Mouse (Mus musculus) limb, embryonic 10.5 days (tissue): ENCODE measurements around the gene Pgls. TPM values are rescaled to one million over a fixed set of nuclear protein-coding genes. Genes with fewer than 3 reads are reported as not detected.

Source experiments
- DNase-seq: peaks from one replicate; pipeline ENCODE4 v3.0.0-alpha.2; 2017; ENCODE audit warnings: low spot score
- H3K27ac ChIP-seq: fragments of 300-500 bp; sonication (generic); 2 replicates; pipeline ENCODE4 v1.5.1; 2016; ENCODE audit warnings: mild to moderate bottlenecking
- H3K27me3 ChIP-seq: fragments of 300-500 bp; sonication (generic); 2 replicates; pipeline ENCODE4 v1.6.1; 2016; ENCODE audit warnings: low read depth, mild to moderate bottlenecking; ENCODE audit not compliant: poor library complexity, severe bottlenecking
- H3K36me3 ChIP-seq: fragments of 300-500 bp; sonication (generic); 2 replicates; pipeline ENCODE4 v1.6.1; 2016; ENCODE audit warnings: mild to moderate bottlenecking, moderate library complexity
- H3K4me1 ChIP-seq: fragments of 300-500 bp; sonication (generic); 2 replicates; pipeline ENCODE4 v1.6.1; 2016
- H3K4me3 ChIP-seq: fragments of 300-500 bp; sonication (generic); 2 replicates; pipeline ENCODE4 v1.5.1; 2016; ENCODE audit warnings: mild to moderate bottlenecking, moderate library complexity
- H3K9me3 ChIP-seq: fragments of 300-500 bp; sonication (generic); replicated peaks from 2 replicates; pipeline ENCODE4 v1.6.1; 2016; ENCODE audit warnings: mild to moderate bottlenecking
- WGBS: fragments of 180-500 bp; shearing (Covaris S2); methylation state at CpG from one replicate; pipeline ENCODE4 v1.1.7; 2016; 5-methylcytosine and 5-hydroxymethylcytosine counted together
- polyA plus RNA-seq: library from polyadenylated mRNA; unstranded; fragments of >200 nt; fragmentation: Nextera tagmentation; extraction: Ambion mirVana; gene quantifications from 2 replicates; pipeline ENCODE4 v1.2.1, GENCODE M21; 2016

The Pgls gene
- 241 and 263 TPM in 2 replicates for polyA plus RNA-seq

DNA sequence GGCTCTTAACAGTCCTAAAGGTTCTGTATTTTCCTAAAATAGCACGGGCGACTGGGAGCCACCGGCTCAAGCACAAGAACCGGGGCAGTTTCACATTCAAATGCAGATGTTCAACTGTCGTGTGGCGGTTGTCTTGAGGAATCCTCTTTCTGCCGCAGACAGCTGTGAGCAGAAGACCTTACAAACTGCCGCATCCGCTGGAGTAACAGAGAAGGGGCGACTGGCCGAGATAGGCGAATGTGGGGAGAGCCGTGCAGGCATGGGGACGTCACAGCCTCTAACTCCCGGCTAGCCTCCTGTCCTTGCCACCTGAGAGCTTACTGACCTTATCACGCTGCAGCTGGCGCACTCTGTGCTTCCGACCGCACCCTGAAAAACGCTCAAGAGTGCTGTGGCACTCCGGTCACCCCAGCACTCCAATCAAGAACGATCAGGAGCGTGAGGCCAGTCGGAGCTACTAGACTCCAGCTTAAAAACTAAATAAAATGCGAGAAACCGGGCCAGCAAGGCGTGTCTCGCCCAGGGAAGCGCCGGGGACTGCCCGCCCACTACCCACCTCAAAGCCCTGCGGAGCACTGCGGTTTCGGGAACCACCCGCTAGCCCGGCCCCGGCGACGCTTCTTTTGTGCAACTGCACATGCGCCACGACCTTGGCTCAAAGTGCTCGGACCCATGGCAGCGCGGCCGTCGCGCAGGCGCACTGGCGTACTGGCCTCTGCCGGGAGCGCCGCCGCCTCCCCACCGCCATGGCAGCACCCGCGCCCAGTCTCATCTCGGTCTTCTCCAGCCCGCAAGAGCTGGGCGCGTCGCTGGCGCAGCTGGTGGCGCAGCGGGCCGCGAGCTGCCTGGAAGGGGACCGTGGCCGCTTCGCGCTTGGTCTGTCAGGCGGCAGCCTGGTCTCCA lies at the start of gene Pgls:
Gene Pgls, plus strand, starts transcription at position 706 of the 903 bp plus-strand sequence.
- H3K4me3 ChIP-seq, result peak within 1 kb of the TSS; percentile 90
- peak within 1 kb of the TSS; percentile 97 for H3K27ac ChIP-seq
- H3K4me1 ChIP-seq, result peaks cover 41% of the 10 kb centered on the region
- DNase-seq, result peak; percentile 98
- peaks cover 21% of the 10 kb centered on the region; the same call in 1 of the 2 replicates for H3K27me3 ChIP-seq
- WGBS, result under 1% methylated on average over 71 of the region's 71 CpGs
- H3K36me3 ChIP-seq, result peaks cover 16% of the 10 kb centered on the region
- H3K9me3 ChIP-seq, result no peaks in the 10 kb centered on the region

DNA sequence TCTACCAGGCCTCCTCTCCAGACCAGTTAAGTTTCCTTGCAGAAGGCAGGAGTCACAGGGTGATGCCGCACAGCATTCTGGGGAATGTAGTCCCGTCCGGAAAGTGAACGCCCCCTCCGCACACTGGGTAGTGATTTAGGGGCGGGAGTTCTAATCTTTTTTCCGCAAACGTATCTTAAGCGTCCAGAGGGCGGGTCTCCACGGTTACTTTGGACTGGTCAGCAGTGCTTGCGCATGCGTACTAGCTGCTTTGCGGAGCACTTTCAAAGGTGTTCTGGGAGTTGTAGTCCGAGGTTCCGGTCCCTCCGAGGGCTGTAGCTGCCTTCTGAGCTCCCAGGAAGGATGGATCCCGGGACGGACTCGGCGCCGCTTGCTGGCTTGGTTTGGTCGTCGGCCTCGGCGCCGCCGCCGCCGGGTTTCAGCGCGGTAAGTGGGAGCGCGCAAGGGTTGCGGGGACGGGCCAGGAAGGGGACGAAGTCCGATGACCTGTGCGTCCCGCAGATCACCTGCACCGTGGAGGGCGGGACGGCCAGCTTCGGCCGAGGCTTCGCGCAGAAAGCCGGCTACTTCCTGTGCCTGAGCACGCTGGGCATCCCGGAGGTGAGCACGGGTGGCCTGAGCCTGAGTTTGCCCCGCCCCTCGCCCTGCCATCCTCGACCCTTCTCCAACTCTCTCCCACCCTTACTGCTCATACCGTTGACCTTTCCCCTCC lies 49.2 kb upstream of the Pgls start, which contains the start of gene Mvb12a:
Gene Mvb12a, plus strand, starts transcription at position 291 of the 712 bp plus-strand sequence.
- peak within 1 kb of the TSS; percentile 83 for H3K27ac ChIP-seq
- H3K4me1 ChIP-seq, result peaks cover 16% of the 10 kb centered on the region
- under 1% methylated on average over 55 of the region's 55 CpGs for WGBS
- H3K27me3 ChIP-seq, result peaks cover 12% of the 10 kb centered on the region
- DNase-seq, result peak; percentile 92
- H3K9me3 ChIP-seq, result no peaks in the 10 kb centered on the region
- peak within 1 kb of the TSS; percentile 87 for H3K4me3 ChIP-seq
- peaks cover 27% of the 10 kb centered on the region for H3K36me3 ChIP-seq

DNA sequence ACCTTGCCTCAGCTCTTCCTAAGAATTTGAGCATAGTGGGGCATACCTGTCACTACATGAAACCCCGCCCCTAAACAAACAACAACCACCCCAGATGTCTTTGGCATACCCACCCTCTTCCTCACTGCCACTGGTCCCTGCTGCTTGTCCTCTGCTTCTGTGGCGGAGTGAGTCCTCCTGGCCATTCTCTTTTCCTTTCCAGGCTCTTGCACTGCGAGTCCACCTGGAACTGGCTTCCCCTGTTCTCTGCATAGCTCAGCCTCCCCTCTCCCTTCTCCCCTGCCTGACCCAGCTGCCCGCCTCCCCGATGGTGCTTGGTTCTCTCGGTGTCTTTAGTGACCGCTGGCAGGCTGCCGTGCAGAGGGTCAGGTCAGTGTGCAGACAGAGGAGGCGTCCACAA lies 48.2 kb upstream of the Pgls start:
- 0 out of 2 replicates have a peak overlapping the region, but pooled peaks have one; percentile 83 for H3K27ac ChIP-seq
- peaks cover 12% of the 10 kb centered on the region for H3K4me1 ChIP-seq
- H3K27me3 ChIP-seq, result peaks cover 4% of the 10 kb centered on the region; the same call in 1 of the 2 replicates
- peaks cover 35% of the 10 kb centered on the region for H3K36me3 ChIP-seq
- H3K9me3 ChIP-seq, result no peaks in the 10 kb centered on the region
- H3K4me3 ChIP-seq, result peak overlapping the region; percentile 87
- WGBS, result 88% methylated on average over 9 of the region's 9 CpGs
- no peak for DNase-seq

DNA sequence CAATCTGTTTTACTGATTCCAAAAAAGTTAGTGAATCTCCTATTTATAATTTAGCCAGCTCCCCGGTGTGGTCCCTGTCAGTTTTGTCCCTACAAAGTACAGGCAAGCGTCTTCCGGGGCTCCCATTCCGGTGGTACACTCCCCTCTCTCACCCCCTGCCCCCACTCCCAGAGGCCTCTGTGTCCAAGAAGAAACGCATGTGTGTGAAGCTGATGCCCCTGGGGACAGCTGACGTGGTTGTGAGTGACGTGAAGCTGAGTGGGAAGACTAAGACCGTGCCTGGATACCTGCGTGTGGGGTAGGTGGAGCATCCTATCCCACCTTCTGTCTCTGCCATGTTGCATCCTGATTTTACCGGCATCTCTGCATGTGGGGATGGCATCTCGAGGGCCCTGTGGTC lies 46.9 kb upstream of the Pgls start:
- no peak for DNase-seq
- H3K4me3 ChIP-seq, result no peak overlapping the region
- H3K9me3 ChIP-seq, result no peaks in the 10 kb centered on the region
- no peak overlapping the region for H3K27ac ChIP-seq
- H3K4me1 ChIP-seq, result peaks cover 12% of the 10 kb centered on the region
- H3K27me3 ChIP-seq, result no peaks in the 10 kb centered on the region
- 92% methylated on average over 11 of the region's 11 CpGs for WGBS
- H3K36me3 ChIP-seq, result peaks cover 37% of the 10 kb centered on the region

DNA sequence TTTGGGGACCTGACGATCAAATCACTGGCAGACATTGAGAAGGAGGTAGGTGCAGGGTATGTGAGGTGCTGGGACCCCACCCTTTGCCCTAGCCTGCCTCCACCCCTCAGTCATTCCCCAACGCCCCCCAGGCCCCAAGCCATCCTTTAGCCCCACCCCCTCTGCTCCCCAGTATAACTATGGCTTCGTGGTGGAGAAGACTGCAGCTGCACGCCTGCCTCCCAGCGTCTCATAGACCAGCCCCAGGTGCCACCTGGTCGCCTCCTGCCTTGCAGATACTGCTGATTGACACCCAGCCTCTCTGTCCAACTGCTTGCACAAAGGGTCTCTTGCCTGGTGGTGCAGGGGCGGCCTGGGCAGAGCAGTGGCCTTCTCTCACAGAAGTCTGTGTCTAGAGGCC lies 44.4 kb upstream of the Pgls start:
- Histone ChIP-seq H3K9me3 (no peaks in the 10 kb centered on the region), H3K4me3 (no peak overlapping the region), H3K4me1 (peaks cover 16% of the 10 kb centered on the region), H3K36me3 (peaks cover 37% of the 10 kb centered on the region), H3K27ac (no peak overlapping the region), H3K27me3 (no peaks in the 10 kb centered on the region)
- DNase-seq, result no peak
- WGBS, result 88% methylated on average over 7 of the region's 7 CpGs

DNA sequence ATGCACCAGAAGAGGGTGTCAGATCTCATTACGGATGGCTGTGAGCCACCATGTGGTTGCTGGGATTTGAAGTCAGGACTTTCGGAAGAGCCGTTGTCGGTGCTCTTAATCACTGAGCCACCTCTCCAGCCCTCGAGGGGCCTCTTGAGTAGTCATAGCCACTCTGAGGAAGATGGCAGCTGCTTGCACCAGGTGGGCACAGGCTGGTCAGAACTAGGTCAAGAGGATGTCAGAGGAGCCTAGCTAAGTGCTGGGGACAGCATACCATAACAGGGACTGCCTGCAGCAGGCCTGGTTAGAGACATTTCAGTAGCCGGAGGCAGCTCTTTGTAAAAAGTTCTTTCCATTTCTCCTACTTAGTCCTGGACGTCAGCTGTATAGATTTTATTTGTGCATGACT lies 41.2 kb upstream of the Pgls start:
- no peak for DNase-seq
- H3K36me3 ChIP-seq, result peaks cover 29% of the 10 kb centered on the region
- H3K27ac ChIP-seq, result no peak overlapping the region
- whole genome bisulfite sequencing, result 71% methylated on average over 7 of the region's 7 CpGs
- peaks cover 8% of the 10 kb centered on the region for H3K4me1 ChIP-seq
- peaks cover 6% of the 10 kb centered on the region for H3K27me3 ChIP-seq
- H3K9me3 ChIP-seq, result no peaks in the 10 kb centered on the region
- no peak overlapping the region for H3K4me3 ChIP-seq

DNA sequence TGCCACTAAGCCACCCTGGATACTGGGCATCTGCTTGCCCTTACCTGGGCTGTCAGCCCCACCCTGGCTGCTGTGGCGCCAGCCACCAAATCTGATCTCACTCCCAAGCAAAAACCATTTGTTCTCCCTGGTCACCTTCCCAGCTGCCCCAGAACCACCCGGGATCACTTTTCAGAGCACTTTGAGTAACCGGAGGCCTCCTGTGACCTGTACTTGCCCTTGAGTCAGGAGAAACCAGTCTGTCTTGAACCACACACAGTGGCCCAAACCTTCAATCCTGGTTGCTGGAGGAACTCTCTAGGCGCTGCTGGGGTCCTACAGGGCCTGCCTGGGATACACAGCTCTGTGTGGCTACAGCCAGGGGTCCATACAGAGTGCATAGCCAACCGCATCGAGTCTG lies 39.2 kb upstream of the Pgls start:
- WGBS, result 52% methylated on average over 6 of the region's 6 CpGs
- Histone ChIP-seq H3K4me1 (peaks cover 8% of the 10 kb centered on the region), H3K9me3 (no peaks in the 10 kb centered on the region), H3K27ac (no peak overlapping the region), H3K4me3 (no peak overlapping the region), H3K36me3 (peaks cover 11% of the 10 kb centered on the region), H3K27me3 (peaks cover 27% of the 10 kb centered on the region)
- DNase-seq, result no peak

DNA sequence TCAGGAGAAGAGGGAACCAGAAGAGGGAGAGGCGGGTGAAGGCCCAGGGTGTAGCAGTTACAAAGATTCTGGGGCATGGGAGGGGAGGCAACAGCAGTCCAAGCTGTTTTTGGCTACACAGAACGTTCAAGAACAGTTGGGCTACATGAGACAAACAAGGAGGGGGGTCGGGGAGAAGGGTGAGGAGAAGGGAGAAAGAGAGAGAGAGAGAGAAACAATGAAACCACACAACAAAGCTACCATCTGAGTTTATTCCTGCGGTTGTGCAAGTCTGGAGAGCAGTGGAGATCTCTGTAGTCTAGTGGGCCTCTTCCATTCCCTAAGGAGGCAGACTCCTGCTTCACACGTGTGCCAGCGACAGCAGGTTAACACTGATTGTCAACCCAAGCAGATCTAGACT lies 38.0 kb upstream of the Pgls start:
- no peaks in the 10 kb centered on the region for H3K9me3 ChIP-seq
- H3K36me3 ChIP-seq, result no peaks in the 10 kb centered on the region
- no peak for DNase-seq
- H3K4me3 ChIP-seq, result no peak overlapping the region
- H3K4me1 ChIP-seq, result peaks cover 19% of the 10 kb centered on the region
- no peak overlapping the region for H3K27ac ChIP-seq
- peaks cover 39% of the 10 kb centered on the region for H3K27me3 ChIP-seq
- WGBS, result 73% methylated on average over 6 of the region's 6 CpGs

DNA sequence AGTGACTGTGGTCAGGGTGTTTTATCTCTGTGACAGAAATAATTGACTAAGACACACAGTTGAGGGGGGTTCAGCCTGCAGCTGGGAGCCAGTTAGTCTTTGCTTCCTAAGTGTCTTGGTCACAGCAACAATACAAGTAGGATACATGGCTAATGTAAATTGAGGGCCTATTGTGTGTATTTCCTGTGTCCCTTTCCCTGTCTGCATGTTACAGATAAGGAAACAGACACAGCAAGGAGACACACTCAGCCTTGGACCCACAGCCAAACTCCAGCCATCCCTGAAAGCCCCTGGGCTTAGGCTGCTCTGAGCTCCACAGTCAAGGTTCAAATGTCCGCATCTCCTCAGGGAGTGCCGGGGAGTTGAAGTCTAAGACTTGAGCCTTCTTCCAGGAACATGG lies 37.3 kb upstream of the Pgls start:
- no peak overlapping the region for H3K4me3 ChIP-seq
- H3K4me1 ChIP-seq, result peaks cover 22% of the 10 kb centered on the region
- 89% methylated on average over 2 of the region's 2 CpGs for WGBS
- H3K27ac ChIP-seq, result no peak overlapping the region
- DNase-seq, result no peak
- H3K27me3 ChIP-seq, result peaks cover 45% of the 10 kb centered on the region
- H3K36me3 ChIP-seq, result no peaks in the 10 kb centered on the region
- no peaks in the 10 kb centered on the region for H3K9me3 ChIP-seq

DNA sequence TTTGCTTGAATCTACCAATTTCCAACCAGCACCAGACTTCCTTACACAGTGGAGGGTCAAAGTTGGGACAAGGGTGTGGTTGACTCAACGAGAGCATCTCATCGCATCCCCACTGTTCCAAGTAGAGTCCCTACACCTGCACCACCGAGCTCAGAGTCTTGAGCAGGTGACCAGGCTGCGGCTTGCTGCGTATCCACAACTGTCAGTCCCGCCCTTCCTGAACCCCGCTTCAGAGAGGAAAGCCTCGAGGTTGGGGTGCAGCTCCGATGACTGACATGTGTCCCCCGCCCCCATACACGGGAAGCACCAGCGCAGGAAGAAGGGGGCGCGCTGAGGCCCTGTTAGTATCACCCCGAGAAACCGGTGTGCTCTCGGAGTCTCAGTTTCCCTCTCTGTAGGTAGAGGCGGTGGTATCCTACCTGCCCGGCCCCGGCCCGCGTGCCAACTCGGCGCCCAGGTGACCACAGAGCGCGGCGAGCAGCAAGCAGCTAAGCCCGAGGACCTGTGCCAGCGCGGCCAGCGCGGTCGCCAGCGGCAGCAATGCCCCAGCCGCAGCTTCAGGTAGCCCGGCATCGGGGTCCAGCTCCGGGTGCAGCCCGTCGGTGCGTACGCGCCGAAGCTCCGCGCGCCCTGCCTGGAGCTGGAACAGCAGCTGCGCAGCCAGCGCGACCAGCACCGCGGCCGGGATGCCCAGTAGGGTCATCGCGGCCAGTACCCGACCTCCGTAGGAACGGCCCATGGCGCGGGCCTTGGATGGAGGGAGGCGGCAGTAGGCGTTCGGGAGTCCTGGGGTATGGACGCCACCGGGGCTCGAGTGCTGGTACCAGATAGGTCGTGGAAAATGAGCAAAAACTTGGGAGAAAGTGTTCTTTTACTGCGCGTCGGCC lies 33.7 kb upstream of the Pgls start, which contains the start of gene Tmem221:
Gene Tmem221, minus strand, starts transcription at position 801 of the 887 bp plus-strand sequence.
- Histone ChIP-seq H3K4me1 (peaks cover 21% of the 10 kb centered on the region), H3K27me3 (peaks cover 82% of the 10 kb centered on the region), H3K36me3 (no peaks in the 10 kb centered on the region), H3K27ac (0 out of 2 replicates have a peak within 1 kb of the TSS, but pooled peaks have one; percentile 30), H3K4me3 (peak within 1 kb of the TSS; percentile 51), H3K9me3 (no peaks in the 10 kb centered on the region)
- DNase-seq, result peak; percentile 52
- WGBS, result 5% methylated on average over 70 of the region's 70 CpGs

DNA sequence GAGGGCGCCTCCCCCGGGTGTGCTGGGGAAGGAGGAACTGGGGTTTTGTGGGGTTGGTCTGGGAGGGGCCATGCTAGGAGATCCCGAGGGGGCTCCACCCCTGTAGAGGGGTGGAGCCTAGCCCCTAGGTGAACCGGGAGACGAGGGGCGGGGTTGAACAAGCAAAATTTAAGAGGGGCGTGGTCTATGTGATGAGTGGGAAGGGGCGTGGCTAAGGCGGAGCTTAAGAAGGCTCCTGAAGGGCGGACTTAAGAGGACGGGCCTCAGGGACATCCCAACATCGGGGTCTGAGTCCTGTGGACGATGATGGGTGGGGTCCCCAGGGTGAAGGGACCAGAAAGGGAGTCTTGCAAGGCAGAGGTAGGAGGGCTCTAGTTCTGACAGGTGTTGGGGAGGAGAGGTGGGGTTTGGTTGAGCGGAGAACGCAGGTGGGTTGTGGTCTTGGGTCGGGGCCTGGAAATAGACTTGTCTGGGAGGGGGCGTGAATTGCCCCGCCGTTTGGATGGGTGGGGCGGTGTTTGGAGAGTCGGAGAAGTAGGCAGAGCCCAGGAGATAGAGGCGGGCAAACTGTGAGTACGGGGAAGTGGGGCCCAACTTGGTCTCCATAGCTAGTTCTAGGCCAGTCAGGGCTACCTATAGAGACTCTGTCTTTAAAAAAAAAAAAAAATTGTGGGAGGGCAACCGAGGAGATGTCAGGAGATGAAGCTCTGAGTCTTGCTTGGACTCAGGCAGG lies 32.9 kb upstream of the Pgls start:
- DNase-seq, result peak; percentile 63
- H3K36me3 ChIP-seq, result no peaks in the 10 kb centered on the region
- 0 out of 2 replicates have a peak overlapping the region, but pooled peaks have one; percentile 30 for H3K27ac ChIP-seq
- H3K9me3 ChIP-seq, result peaks cover 2% of the 10 kb centered on the region
- peaks cover 90% of the 10 kb centered on the region for H3K27me3 ChIP-seq
- H3K4me1 ChIP-seq, result peaks cover 21% of the 10 kb centered on the region
- 2% methylated on average over 24 of the region's 24 CpGs for WGBS
- H3K4me3 ChIP-seq, result peak overlapping the region; percentile 51
